Mouse (Mus musculus) embryonic fibroblast, embryonic 13.5 days (primary cell): ENCODE results near the gene 4930539E08Rik.

Source experiments
- CTCF ChIP-seq: IDR thresholded peaks from 2 replicates; pipeline ENCODE4 v1.5.1; 2011; ENCODE audit warnings: mild to moderate bottlenecking, control low read depth, low read length, moderate library complexity, borderline replicate concordance; ENCODE audit not compliant: insufficient read depth
- POLR2A ChIP-seq: IDR thresholded peaks from 2 replicates; pipeline ENCODE4 v1.6.1; 2011; ENCODE audit warnings: low read depth, mild to moderate bottlenecking, control low read depth, low read length, moderate library complexity

DNA sequence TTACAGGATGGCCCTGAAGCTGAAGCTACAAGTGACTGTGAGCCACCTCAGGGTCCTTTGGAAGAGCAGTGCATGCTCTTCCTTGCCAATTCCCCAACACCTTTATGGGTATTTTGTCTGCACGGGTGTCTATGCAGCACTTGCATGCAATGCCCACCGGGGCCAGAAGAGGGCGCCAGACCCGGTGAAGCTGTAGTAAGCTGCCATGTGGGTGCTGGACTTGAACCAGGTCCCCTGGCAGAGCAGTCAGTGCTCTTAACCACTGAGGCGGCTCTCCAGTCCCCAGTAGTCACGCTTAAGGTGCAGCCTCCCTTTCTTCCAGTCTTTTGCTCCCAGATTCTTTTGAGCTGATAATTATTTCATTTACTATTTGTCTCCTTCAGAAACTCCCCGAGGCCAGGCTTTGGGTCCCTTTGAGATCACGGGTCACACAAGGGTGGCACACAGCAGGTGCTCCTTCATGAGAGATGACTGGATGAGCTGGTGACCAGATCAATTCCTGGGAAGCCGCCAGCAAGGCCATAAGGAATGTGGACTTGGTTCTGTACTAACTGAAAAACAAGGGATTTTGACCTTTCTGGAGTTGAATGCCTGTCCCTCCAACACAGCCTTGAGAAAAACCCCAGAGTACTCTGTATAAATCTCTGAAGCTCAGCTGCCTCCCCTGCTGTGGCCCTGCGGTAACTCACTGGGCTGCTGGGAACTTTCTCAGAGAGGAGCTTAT, 21.7 kb upstream of the 4930539E08Rik start:
- no peak for TF ChIP-seq POLR2A
- no peak for TF ChIP-seq CTCF
